Mouse (Mus musculus) limb, embryonic 12.5 days (tissue): ENCODE data around the gene Tsc2. TPM values are rescaled to one million over a fixed set of nuclear protein-coding genes. Genes with fewer than 3 reads are reported as not detected.
"Not testable (repeated sequence)": the region's sequence is repeated elsewhere in the genome, so short reads cannot be mapped to it uniquely, and the experiment has no call there.

Experiments used
- ATAC-seq: fragments of 200-750 bp; cut with Nextera tagmentation; 2 replicates; pipeline ENCODE4 v1.8.0; 2017; ENCODE audit warnings: low read depth, moderate TSS enrichment; ENCODE audit not compliant: insufficient number of reproducible peaks, insufficient read depth, low FRiP score, low TSS enrichment
- H3K27ac ChIP-seq: fragments of 300-500 bp; sonication (generic); 2 replicates; pipeline ENCODE4 v1.5.1; 2016; ENCODE audit warnings: mild to moderate bottlenecking, moderate library complexity
- H3K27me3 ChIP-seq: fragments of 300-500 bp; sonication (generic); 2 replicates; pipeline ENCODE4 v1.6.1; 2016; ENCODE audit warnings: mild to moderate bottlenecking, moderate library complexity
- H3K36me3 ChIP-seq: fragments of 300-500 bp; sonication (generic); 2 replicates; pipeline ENCODE4 v1.6.1; 2016; ENCODE audit warnings: mild to moderate bottlenecking, moderate library complexity
- H3K4me1 ChIP-seq: fragments of 300-500 bp; sonication (generic); replicated peaks from 2 replicates; pipeline ENCODE4 v1.6.1; 2016
- H3K4me2 ChIP-seq: fragments of 300-500 bp; sonication (generic); 2 replicates; pipeline ENCODE4 v1.6.1; 2016; ENCODE audit warnings: mild to moderate bottlenecking, moderate library complexity
- H3K4me3 ChIP-seq: fragments of 300-500 bp; sonication (generic); replicated peaks from 2 replicates; pipeline ENCODE4 v1.5.1; 2016; ENCODE audit warnings: mild to moderate bottlenecking
- H3K9ac ChIP-seq: fragments of 300-500 bp; sonication (generic); replicated peaks from 2 replicates; pipeline ENCODE4 v1.6.1; 2016; ENCODE audit warnings: mild to moderate bottlenecking, moderate library complexity
- H3K9me3 ChIP-seq: fragments of 300-500 bp; sonication (generic); 2 replicates; pipeline ENCODE4 v1.6.1; 2016; ENCODE audit warnings: mild to moderate bottlenecking, moderate library complexity
- WGBS: fragments of 180-500 bp; shearing (Covaris S2); methylation state at CpG from one replicate; pipeline ENCODE4 v1.1.7; 2016; 5-methylcytosine and 5-hydroxymethylcytosine counted together
- polyA plus RNA-seq: library from polyadenylated mRNA; unstranded; fragments of >200 nt; fragmentation: Nextera tagmentation; extraction: Ambion mirVana; gene quantifications from 2 replicates; pipeline ENCODE4 v1.2.1, GENCODE M21; 2016

The Tsc2 gene
- polyA plus RNA-seq, 1 experiment from 2014 or later, result 68.6 TPM

DNA sequence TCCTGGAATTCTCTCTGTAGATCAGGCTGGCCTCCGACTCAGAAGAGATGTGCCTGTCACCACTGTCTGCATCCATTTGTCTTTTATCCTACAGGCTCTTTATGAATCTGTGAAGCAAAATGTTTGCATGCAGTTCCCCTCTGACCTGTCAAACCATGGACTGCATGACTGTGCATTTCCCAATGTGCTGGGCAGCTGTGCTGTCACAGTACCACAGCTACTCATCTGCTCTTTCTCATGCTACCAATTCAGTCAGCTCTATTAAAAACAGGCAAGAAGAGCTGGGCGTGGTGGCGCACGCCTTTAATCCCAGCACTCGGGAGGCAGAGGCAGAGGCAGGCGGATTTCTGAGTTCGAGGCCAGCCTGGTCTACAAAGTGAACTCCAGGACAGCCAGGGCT is 34.6 kb upstream of the Tsc2 start:
- H3K4me2 ChIP-seq, H3K9me3 ChIP-seq, H3K27me3 ChIP-seq, H3K27ac ChIP-seq, H3K4me3 ChIP-seq, H3K36me3 ChIP-seq, H3K9ac ChIP-seq, ATAC-seq: not testable (repeated sequence)
- 65% methylated on average over 7 of the region's 7 CpGs for WGBS
- peaks cover 24% of the 10 kb centered on the region for H3K4me1 ChIP-seq

DNA sequence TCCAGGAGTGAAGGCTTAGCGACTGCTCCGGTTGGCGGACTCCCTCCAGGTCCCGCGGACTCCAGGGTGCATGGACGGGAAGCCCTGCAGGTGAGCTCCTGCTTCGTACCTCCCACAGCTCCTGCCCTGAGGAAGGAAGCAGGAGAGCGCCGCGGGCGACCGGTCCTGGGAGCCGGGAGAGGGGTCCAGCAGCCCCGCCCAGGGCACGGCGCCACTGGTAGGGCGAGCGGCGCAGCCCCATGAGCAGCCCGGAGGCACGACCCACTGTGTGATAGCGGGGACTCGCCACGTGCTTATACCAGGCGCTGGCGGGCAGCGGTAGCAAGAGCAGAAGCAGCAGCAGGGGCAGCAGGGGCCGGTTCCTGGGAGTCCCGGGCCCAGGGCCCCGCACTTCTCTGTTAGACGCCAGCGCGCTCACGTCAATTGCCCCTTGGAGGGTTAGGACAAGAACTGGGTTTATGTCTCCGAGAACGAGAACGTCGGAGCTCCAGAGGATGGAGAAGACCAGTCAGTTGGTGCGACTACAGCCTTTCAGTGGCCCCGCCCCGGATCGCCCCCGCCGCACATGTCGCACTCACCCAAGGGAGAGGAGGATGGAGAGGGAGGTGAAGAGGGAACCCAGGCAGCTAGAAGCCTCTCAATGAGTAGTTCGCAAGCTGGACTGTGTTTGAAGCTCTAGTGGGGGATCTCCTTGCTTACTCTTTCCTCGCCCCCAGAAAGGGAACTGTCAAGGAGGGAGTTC is 25.8 kb upstream of the Tsc2 start, which contains the start of gene Npw:
Gene Npw, minus strand, starts transcription at position 441 of the 742 bp plus-strand sequence.
- WGBS, result 1% methylated on average over 47 of the region's 47 CpGs
- peak within 1 kb of the TSS; percentile 63 for H3K9ac ChIP-seq
- H3K9me3 ChIP-seq, result no peaks in the 10 kb centered on the region
- peak; percentile 46; the same call in 1 of the 2 replicates for ATAC-seq
- no peak within 1 kb of the TSS for H3K27ac ChIP-seq
- H3K36me3 ChIP-seq, result no peaks in the 10 kb centered on the region
- H3K4me3 ChIP-seq, result peak within 1 kb of the TSS; percentile 52
- peaks cover 12% of the 10 kb centered on the region for H3K4me1 ChIP-seq
- H3K4me2 ChIP-seq, result peak within 1 kb of the TSS; percentile 97
- peaks cover 56% of the 10 kb centered on the region for H3K27me3 ChIP-seq

DNA sequence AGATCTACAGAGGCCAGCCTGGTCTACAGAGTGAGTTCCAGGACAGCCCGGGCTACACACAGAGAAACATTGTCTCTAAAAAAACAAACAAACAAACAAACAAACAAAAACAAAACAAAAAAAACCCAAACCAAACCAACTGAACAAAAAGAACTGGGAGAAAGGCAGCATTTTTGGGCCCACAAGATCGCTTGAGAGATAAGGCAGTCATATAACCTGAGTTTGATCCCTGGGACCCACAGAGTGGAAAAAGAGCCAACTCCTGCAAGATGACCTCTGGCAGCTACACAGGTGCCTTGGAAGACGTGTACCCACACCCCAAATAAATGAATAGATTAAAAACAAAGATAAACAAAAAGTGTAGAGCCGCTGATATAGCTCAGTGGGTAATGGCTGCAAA is 22.5 kb upstream of the Tsc2 start:
- no peak overlapping the region for H3K27ac ChIP-seq
- no peaks in the 10 kb centered on the region for H3K9me3 ChIP-seq
- no peak for ATAC-seq
- no peak overlapping the region for H3K4me2 ChIP-seq
- no peak overlapping the region for H3K9ac ChIP-seq
- H3K27me3 ChIP-seq, result peaks cover 41% of the 10 kb centered on the region
- no peak overlapping the region for H3K4me3 ChIP-seq
- 83% methylated on average over 4 of the region's 4 CpGs for whole genome bisulfite sequencing
- peaks cover 18% of the 10 kb centered on the region for H3K4me1 ChIP-seq
- no peaks in the 10 kb centered on the region for H3K36me3 ChIP-seq

DNA sequence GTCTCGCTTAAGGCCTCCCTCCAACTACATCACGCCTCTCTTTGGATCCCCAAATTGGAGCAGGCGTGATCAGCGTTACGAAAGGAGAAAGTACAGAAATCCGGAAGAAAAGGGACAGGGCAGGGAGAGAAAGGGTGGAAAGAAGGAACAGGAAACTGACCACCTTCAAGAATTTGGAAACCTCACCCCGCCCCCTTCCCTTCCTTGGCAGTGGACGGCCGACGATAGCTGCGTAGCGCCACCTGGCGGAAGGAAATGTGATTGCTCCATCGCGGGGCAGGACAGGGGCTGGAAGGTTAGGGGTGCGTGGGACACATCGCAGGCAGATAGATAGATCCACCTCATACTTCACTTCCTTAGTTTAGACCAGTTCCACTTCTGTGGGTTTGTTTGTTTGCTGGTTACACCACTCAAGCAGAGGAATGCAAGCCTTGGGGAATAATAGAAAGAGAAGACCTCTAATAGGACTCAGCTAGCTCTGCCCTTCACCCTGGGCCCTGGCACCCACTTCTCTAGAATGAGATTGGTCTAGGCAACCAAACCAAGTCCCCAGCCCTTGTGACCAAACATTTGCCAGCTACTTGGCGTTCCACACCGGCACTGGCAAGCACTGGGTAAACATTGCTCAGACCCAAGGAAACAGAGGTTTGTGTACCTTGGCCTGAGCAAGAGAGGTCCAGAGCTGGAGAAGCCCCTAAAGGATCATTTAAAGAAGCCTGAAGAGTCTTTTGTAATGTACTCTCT is 21.7 kb upstream of the Tsc2 start:
- H3K36me3 ChIP-seq, result no peaks in the 10 kb centered on the region
- peak overlapping the region; percentile 35 for H3K4me3 ChIP-seq
- no peaks in the 10 kb centered on the region for H3K9me3 ChIP-seq
- peaks cover 23% of the 10 kb centered on the region for H3K4me1 ChIP-seq
- peak overlapping the region; percentile 59; the same call in 1 of the 2 replicates for H3K27ac ChIP-seq
- H3K4me2 ChIP-seq, result peak overlapping the region; percentile 62
- H3K27me3 ChIP-seq, result peaks cover 32% of the 10 kb centered on the region
- no peak for ATAC-seq
- 6% methylated on average over 19 of the region's 19 CpGs for WGBS
- no peak overlapping the region for H3K9ac ChIP-seq

DNA sequence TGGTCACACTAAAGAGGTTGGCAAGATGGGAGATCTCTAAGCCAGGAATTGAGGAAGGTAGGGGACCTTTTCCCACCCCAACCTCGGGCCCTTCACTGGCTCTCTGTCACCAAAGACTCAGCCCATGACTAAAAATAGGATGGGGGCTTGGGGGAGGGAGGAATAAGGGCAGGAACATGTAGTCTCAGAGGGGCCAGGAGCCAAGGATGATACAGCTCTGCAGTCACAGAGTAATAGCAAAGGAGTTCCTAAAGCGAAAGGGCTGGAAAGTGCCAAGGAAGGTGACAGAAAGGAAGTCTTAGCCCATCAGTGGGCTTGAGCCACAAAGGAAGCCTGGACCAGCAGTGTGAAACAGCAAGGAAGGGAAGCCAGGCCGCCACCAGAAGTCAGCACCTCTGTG is 19.4 kb upstream of the Tsc2 start:
- H3K4me3 ChIP-seq, result no peak overlapping the region
- H3K4me2 ChIP-seq, result no peak overlapping the region
- ATAC-seq, result no peak
- H3K27ac ChIP-seq, result no peak overlapping the region
- no peak overlapping the region for H3K9ac ChIP-seq
- peaks cover 29% of the 10 kb centered on the region for H3K4me1 ChIP-seq
- no peaks in the 10 kb centered on the region for H3K9me3 ChIP-seq
- H3K27me3 ChIP-seq, result peaks cover 9% of the 10 kb centered on the region
- WGBS, result 69% methylated on average over 3 of the region's 3 CpGs
- H3K36me3 ChIP-seq, result peaks cover 7% of the 10 kb centered on the region; the same call in 1 of the 2 replicates

DNA sequence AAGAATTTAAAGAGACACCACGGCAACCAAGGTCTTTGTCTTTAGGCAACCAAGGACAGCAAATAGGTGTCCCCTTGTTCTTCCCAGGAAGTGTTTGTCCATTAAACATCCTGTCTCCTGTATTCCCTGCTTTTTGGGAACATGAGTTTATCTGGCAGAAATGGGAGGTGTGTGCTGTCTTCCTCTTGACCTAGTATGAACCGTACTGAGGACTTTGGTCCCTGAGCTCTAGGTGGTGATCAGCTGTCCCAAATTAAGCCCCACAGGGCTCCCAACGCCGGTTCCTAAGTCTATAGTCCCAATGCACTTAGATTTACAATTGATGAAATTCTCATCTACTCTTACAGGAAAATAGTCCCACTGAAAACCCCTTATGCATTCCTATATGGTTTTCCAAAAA is 18.3 kb upstream of the Tsc2 start:
- Histone ChIP-seq H3K27ac (no peak overlapping the region), H3K9me3 (no peaks in the 10 kb centered on the region), H3K36me3 (peaks cover 16% of the 10 kb centered on the region; the same call in 1 of the 2 replicates), H3K9ac (no peak overlapping the region; the same call in 1 of the 2 replicates), H3K4me3 (0 out of 2 replicates have a peak overlapping the region, but pooled peaks have one; percentile 86), H3K4me2 (peak overlapping the region; percentile 78), H3K27me3 (no peaks in the 10 kb centered on the region), H3K4me1 (peaks cover 29% of the 10 kb centered on the region)
- WGBS, result 79% methylated on average over 4 of the region's 4 CpGs
- ATAC-seq, result no peak

DNA sequence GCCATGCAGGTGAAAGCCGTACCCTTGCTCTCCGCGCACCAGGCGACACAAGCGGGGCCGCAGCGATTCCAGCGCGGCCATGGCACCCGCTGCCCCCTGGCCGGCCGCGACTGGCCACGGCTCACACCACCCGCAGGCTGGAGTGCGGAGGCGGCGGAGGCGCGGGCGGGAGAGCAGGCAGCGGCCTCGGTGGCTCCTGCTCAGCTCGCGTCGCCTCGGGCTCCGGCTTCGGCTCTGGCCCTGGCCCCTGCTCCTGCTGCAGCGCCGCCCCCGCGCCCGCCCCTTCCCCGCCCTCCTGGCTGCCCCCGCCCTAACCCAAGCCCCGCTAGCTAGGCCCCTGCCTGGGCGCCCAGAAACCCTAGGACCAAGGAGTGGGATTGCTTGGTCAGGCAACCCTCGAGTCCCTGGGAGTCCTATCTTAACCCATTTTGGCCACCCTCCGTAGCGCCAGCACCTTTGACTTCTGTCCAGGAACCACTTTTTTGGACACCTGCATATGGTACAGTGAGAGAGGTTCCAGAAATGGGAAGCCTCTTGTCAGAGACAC is 17.7 kb upstream of the Tsc2 start, which contains the start of gene Slc9a3r2:
Gene Slc9a3r2, minus strand, starts transcription at position 258 of the 547 bp plus-strand sequence.
- peaks cover 33% of the 10 kb centered on the region for H3K4me1 ChIP-seq
- 2% methylated on average over 31 of the region's 41 CpGs for WGBS
- peak within 1 kb of the TSS; percentile 86 for H3K4me3 ChIP-seq
- H3K9ac ChIP-seq, result peak within 1 kb of the TSS; percentile 90
- H3K27me3 ChIP-seq, result no peaks in the 10 kb centered on the region
- no peaks in the 10 kb centered on the region for H3K9me3 ChIP-seq
- H3K36me3 ChIP-seq, result peaks cover 23% of the 10 kb centered on the region; the same call in 1 of the 2 replicates
- H3K4me2 ChIP-seq, result peak within 1 kb of the TSS; percentile 78
- peak; percentile 78 for ATAC-seq
- H3K27ac ChIP-seq, result peak within 1 kb of the TSS; percentile 67

DNA sequence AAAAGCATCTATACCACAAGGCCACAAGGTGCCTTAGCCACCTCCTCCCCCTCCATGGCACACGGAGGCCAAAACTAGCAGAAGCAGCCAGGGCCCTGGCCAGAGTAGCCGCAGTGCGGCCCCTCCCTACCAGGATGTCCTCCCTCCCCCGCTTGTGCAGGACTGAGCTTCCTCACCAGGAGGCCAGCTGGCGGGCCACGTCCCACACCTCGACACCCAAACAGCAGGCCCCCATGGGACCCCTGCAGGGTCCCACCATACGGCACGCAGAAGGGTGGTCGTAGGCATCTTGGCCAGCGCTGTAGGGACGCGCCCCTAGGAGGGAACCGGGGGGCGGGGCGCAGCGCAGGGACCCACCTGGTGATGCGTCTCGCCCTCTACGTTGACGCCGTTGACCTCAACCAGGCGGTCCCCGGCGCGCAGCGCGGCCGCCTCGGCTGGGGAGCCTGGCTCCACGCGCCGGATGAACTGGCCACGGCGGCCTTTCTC is 17.2 kb upstream of the Tsc2 start:
- no peaks in the 10 kb centered on the region for H3K9me3 ChIP-seq
- H3K27me3 ChIP-seq, result no peaks in the 10 kb centered on the region
- peak overlapping the region; percentile 78 for H3K4me2 ChIP-seq
- peak overlapping the region; percentile 90 for H3K9ac ChIP-seq
- H3K4me1 ChIP-seq, result peaks cover 39% of the 10 kb centered on the region
- peak; percentile 34; the same call in 1 of the 2 replicates for ATAC-seq
- under 1% methylated on average over 35 of the region's 35 CpGs for WGBS
- H3K4me3 ChIP-seq, result peak overlapping the region; percentile 86
- H3K36me3 ChIP-seq, result peaks cover 27% of the 10 kb centered on the region; the same call in 1 of the 2 replicates
- H3K27ac ChIP-seq, result peak overlapping the region; percentile 67

DNA sequence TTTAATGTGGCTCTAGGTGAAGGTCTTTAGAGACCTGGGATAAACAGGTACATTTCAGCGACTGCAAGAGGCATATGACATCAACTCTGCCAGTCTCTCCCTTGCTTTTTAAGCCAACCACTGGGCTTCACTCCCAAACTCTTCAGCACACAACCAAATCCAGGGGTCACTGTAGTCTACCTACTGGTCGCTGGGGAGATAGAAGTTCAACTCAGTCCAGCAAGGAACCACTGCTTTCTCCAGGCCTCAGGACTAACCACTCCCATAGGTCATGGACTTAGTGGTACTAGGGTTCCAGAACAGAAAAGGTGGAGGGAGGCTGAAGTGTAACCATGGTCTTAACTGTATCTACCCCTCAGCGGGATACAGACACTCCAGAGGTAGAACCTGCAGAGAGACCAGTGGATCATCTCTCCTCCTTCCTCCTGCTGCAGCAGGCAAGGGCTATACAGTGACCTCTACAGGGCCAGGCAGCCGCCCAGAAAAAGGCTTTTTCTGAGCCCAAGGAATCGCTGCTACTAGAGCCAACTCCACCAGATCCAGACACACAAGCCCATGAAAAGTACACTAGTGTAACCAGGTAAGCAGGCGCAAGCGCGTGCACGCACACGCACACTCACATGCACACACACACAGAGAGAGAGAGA is 16.4 kb upstream of the Tsc2 start:
- H3K9me3 ChIP-seq, result no peaks in the 10 kb centered on the region
- no peaks in the 10 kb centered on the region for H3K27me3 ChIP-seq
- WGBS, result 74% methylated on average over 10 of the region's 10 CpGs
- peaks cover 46% of the 10 kb centered on the region for H3K4me1 ChIP-seq
- peak overlapping the region; percentile 78 for H3K4me2 ChIP-seq
- H3K27ac ChIP-seq, result 0 out of 2 replicates have a peak overlapping the region, but pooled peaks have one; percentile 67
- H3K9ac ChIP-seq, result peak overlapping the region; percentile 90
- peak overlapping the region; percentile 86 for H3K4me3 ChIP-seq
- no peak for ATAC-seq
- peaks cover 31% of the 10 kb centered on the region; the same call in 1 of the 2 replicates for H3K36me3 ChIP-seq

DNA sequence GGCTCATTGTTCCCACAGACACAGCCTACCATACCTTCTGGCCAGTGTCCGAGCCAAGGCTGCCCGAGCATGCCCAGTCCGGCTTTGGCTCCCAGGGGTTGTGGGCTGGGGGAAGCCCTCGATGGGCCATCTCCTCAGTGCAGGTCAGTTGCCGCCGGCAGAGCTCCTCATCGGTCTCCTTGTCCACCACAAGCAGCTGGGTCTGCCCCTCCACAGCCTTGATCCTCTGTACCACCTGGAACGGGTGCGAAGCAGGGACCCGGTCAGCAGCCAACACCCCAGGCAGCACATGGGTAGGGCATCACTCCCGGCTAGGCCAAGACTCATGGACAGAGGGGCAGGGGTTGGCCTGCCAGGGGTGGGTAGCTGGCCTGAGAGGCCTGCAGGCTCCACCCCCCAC is 15.1 kb upstream of the Tsc2 start:
- Histone ChIP-seq H3K27me3 (no peaks in the 10 kb centered on the region), H3K4me2 (peak overlapping the region; percentile 8; the same call in 1 of the 2 replicates), H3K4me1 (peaks cover 57% of the 10 kb centered on the region), H3K4me3 (no peak overlapping the region), H3K9me3 (no peaks in the 10 kb centered on the region), H3K9ac (peak overlapping the region; percentile 1; the same call in 1 of the 2 replicates), H3K36me3 (peaks cover 37% of the 10 kb centered on the region), H3K27ac (no peak overlapping the region)
- 69% methylated on average over 11 of the region's 11 CpGs for WGBS
- ATAC-seq, result no peak
